Mouse (Mus musculus) adrenal gland, adult 18-20 months (tissue): ENCODE data around the gene Trim31. TPM values are rescaled to one million over a fixed set of nuclear protein-coding genes. Genes with fewer than 3 reads are reported as not detected.

Experiments used
- DNase-seq, 2 experiments: peaks; one replicate each; pipeline ENCODE4 v3.0.0; 2021 to 2022; ENCODE audit warnings: low spot score in 2 of 2
- total RNA-seq, 2 experiments: library from RNA; stranded (reverse); gene quantifications; 1 replicate in 1 of 2; 2 replicates in 1 of 2; pipeline ENCODE4 v1.2.3; 2021

Trim31 gene
- total RNA-seq, 2 experiments from 2014 or later: not detected

DNA sequence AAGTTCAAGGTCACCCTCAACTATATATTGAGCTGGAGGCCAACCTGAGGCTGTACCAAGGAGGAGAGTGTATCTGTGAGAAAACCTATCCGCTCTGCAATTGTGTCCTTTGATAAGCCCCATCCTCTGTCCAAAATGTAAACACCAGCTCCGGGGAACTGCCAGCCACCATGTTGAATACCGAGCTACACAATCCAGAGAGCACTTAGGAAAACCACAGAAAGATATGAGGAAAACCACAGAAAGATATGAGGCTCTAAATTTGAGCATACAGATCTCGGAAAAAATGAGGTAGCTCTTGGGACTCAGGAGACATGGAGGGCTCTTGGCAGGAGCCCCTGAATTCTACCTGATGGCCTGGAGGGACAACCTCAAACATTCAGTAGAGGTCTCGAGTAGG, 4.5 kb upstream of the Trim31 start:
- DNase-seq: no peak

DNA sequence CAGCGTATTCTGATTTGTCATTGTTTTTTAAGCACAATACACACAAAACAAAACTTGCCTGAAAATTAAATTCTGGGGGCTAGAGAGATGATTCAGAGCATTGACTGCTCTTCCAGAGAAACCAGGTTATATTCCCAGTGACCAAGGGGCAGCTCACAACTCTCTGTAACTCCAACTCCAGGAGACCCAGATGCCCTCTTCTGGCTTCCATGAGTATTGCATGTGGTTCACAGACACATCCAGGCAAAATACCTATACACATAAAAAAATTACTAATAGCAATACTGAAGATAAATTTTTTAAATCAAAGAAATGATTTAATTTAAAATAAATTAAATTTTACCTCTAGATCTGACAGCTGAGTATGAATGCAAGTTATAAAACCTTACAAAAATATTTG, 1.3 kb upstream of the Trim31 start:
- peak; percentile 30 to 32 for DNase-seq

DNA sequence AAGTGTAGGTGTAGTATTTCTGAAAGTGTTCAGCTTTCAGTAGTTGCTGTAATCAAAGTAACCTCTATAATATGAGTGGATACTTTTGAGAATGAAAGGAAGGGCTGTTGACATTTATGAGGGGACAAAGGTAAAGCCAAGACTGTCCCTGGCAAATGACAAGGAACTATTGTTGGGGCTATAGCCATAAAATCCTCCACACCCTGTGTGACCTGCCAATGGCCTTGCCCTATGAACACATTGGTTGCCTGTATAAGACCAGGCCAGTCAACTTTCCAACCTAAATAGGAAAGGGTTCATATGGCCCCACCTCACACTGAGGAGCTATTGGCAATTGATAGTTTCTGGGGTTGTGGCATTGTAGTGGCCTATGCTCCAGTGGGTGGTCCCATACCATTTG, 853 bp upstream of the Trim31 start:
- no peak for DNase-seq

DNA sequence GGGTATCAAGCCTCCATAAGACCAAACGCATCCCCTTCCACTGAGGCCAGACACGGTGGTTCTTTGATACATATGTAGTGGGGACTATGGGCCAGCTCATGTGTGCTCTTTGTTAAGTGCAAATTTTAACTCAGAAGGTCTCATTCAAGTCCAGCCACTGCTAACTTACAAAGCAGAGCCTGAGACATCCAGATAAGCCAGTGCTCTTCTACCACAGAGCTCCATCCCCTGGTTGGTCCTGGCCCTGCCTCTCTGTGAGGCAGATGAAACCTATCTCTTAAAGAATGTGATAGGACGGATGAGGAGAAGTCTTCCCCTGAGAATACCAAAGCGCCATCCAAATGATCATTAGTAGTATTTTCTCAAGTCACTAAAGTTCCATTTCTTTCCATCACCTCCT, 1.5 kb downstream of the Trim31 start:
- no peak for DNase-seq

DNA sequence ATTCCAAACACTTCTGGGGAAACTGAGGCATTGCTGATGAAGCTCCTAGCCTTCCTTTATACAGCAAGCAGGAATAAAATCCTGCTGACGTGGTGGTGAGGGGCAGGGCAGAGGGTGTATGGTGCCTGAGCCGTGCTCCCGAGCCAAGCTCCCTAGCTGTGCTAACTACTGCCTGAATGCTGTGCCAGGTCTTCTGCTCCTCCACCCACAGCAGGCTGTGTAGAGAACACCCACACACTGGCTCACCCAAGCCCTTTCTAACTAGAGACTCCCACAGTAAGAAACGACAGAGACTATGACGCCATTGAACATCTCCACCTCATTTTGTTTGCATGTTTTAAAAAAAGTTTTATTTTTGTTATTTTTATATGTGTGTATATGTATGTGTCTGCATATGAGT, 2.1 kb downstream of the Trim31 start:
- no peak for DNase-seq

DNA sequence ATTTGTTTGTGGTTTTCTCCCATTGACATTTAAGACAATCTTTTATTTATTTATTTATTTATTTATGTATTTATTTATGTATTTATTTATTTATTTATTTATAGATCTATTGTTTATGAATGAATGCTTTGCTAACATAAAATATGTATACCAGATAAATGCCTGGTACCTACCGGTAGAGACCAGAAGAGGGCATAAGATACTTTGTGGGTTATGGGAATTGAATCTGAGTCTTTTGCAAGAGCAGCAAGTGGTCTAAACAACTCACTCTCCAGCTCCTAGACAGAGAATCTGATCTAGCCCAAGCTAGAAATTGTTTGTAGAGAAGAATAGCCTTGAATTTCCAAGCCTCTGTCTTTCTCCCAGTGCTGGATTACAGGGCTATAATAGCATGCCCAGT, 2.8 kb downstream of the Trim31 start:
- no peak for DNase-seq

DNA sequence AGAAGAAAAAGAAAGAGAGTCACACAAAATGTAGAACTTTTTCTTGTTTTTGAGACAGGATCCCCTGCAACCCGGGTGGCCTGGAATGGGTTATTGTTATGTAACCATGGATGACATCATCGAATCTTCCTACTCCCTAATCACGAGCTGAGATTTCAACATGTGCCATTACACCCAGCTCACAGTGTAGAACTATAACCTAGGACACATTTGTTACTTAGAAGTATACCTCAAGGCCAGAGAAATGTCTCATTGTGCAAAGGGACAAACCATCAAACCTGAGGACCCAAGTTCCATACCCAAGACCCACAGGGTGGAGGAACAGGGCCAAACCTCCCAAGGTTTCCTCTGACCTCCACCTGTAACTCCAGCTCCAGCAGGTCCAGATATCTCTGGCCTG, 5.7 kb downstream of the Trim31 start:
- DNase-seq: no peak

DNA sequence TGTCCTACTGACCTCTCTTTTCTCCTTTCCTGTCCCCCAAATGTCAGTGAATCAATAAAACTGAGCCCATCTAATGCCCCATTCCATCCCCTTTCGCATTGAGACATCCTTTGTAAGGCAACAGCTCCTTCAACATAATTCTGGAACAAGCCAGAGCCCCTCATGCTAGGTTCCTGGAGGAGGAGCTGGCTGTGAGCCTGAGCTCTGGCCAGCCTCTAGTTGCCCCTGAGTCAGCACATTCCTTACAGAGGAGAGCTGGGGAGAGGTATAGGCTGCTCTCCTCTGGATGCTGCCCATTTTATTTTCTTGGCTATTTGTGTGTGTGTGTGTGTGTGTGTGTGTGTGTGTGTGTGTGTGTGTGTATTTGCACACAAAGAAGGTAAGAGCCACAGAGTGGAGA, 10.3 kb downstream of the Trim31 start:
- no peak for DNase-seq

DNA sequence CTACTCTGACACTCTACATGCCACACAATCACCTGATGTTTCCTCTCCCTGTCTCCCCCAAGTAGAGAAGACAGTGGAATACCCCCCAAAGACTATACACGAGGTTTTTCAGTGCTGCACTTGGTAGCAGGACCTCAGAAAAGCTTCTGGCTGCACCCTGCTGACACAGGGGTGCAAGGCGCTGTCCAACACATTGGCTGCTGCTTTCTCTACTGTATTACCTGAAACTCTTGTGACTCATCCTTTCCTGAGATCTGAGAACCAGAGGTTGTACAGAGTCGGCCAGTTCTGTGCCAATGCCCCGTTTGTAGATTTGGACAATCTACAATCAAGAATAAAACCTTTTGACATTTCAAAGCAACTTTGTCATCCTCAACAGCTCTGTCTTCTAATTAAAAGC, 11.9 kb downstream of the Trim31 start:
- no peak for DNase-seq

DNA sequence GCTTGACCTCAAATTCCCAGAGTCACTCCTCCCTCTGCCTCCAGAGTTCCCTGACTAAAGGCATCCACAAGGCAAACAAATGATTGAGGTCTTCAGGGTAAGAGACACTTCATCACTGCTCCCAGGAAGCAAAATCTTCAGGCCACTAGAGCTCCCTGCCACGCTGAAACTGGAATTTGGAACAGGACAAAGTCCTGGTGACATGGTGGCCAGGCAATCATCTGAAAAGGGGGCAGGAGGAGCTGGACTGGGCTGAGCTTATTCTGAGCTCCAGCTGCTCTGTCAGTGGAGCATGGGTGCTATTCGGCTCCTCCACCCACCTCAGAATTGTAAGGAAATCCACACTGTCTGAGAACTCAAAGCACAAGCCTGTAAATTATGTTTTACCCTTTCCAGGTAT, 14.1 kb downstream of the Trim31 start:
- DNase-seq: no peak

DNA sequence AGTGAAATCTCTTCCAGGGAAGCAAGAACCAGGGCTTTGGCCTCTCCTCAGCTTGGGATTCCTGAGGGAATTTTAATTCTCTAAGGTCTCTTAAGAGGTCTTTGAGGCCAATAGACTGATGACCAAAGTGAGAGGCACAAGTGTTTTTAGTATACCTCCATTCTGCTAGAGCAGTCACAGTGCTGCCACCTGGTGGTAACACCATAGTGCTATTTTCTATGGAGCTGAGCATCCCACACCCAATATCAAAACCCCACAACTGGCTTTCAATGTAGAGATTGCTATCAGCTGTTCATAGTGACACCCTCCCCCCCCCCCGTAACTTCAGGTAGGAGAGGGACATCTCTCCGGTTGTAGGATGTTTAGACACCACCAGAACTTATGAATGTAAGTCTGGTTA, 16.2 kb downstream of the Trim31 start:
- DNase-seq: peak; percentile 69 to 79

DNA sequence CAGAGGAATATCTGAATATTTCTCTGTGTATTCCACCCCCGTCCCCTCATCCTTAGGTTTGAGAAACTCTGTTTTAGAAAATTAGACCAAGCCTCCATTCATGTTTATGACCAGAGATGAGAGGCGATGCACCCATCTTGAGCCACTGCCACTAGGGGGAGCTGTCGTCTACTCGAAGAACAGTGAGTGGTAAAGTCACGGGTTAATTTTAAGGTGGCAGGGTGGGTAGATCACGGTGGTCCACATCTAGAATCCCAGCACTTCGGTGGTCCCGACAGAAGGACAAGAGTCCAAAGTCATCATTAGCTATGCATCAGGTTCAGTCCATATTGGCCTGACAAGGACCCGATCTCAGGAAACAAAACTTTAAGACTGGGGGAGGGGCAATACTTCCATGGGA, 17.2 kb downstream of the Trim31 start:
- peak; percentile 67 to 70 for DNase-seq

DNA sequence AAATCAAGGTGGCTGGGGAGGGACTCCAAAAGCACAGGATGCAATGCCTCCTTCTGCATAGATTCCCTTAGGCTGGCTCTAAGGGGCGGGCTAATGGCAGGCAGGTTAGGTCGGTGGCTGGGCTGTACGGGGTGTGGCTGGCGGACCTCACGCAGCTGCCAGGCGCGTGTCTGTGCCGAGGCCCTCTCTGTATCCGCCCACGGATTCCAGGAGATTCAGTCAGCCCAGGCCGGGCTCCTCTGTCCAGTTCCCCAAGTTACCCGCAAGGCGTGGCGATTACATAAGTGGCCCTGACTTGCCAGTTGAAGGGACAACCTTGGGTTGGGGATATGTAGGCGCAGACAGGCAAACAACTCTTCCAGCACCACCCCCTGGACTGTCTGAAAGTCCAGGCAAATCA, 22.3 kb downstream of the Trim31 start:
- peak; percentile 39 to 61 for DNase-seq

DNA sequence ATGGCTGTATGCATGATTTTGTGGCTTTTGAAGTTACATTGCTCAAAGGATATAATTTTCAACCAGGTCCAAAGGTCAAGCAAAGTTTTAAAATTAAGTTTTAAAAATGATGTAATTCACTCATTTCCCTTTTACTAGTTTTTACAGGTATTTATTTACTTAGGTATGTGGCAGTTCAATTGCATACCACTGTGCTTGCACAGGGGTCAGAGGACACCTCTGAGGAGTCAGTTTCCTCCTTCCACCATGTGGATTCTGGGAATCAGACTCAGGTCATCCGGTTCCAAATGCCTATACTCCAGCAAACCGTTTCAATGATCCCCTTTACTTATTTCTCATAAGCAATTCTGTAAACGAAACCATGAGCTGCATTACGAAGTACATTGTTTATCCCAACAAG, 24.8 kb downstream of the Trim31 start:
- DNase-seq: no peak

DNA sequence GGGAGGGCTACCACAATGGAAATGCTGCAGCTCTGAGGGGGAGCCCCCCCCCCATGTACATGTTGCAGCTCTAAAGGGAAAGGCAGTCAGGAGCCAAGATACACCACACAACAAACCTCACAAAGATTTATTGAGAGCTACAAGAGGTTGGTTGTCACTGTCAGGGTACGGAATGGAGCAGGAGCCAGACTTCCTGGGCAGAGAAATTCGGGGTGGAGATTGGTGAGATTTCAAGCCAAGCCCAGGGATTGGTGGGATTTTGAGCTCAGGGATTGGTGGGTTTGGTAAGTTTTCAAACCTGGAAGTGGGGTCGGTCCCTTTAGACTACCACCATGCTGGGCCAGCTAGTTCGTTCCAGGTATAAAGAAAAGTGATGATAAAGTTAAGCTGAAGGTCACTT, 25.6 kb downstream of the Trim31 start:
- DNase-seq: no peak

DNA sequence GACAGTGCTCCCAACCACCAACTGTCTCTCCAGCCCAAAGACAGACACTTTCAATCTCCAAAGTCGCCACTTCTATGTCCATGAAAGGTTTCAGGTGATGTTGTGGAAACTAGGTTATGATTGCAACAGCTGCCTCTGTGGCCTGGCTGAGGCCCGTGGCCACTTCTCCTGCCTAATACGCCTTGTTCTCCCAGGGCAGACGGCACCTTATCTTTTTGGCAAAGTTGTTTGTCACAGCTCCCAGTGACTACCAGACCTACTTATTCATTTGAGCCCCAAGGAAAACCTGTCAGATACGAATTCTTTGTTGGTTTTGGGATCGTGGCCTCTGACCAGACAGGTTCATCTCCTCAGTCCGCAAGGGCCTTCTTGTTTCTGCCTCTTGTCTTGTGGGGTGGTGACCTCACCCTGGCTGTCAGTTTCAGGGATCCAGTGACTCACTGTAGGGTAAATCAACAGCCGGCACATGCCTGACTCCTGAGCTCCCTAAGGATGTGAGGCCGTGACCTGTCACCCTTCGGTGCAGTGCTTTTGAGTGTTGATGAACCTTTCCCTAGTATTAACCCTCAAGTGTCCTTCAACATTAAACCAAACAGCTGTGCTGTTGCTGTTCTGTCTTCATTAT, 29.7 kb downstream of the Trim31 start:
- no peak for DNase-seq

DNA sequence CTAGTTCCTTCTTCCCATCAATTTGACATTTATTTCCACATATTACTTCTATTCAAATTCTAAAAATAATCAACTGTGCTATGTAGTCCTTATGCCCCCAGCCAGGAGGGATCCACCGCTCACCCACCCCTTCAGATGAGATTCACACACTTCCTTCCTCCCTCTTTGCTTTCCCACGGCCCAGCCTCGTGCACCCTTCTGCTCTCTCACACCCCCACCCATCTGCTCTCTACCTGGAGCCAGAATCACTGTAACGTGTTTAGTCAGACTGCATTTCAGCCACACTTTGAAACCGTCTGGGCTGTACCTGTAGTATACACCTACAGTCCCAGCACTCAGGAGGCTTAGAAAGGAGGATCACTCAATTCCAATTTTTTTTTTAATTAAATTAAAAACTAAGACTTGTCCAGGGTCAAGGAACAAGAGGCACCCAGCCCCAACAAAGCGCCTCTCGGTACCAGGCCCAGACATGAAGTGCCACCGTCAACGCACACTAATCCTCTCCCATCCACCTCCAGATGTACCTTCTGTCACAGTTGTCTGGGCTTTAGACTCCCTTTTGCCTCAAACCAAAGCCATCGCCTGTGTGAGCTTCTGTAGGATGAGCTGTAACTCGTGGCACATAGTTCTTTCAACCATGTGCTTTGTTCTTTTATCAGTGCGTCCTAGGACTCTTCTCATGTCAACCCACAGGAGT, 31.5 kb downstream of the Trim31 start:
- DNase-seq: no peak

DNA sequence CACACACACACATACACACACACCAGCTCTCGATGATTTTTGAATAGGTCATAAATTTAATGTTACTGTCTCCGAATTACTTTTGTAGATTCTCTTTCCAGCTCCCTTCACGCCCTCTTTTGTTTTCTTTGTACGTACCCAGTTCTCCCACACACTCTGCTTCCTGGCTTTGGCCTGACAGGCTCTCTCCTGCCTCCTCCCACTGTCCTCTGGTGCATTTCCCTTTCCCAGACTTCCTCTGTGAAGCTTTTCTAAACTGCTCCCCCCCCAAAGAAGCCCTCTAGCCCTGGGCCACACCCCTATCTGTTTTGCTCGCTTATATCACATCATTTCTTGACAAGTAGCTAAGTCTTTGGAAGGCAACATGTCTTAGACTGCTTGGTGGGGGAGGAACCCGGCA, 32.3 kb downstream of the Trim31 start:
- DNase-seq: no peak

DNA sequence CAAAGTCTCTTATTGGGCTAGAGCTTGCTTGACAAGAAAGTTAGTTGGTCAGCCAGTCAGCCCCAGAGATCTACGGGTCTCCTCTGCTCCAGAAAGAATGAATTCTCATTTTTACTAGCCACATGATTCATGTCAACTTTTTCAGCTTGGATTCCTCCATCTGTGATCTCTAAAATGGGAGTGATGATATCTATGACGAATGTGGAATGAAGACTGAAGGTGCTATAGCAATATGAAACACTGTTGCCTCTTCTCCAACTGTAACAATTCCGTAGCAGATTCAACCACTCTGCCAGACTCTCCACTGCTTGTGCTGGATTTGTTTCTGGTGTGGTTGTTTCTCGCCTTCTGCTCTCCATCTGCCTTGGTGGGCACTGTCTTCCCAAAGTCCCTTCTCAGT, 33.2 kb downstream of the Trim31 start:
- no peak for DNase-seq

DNA sequence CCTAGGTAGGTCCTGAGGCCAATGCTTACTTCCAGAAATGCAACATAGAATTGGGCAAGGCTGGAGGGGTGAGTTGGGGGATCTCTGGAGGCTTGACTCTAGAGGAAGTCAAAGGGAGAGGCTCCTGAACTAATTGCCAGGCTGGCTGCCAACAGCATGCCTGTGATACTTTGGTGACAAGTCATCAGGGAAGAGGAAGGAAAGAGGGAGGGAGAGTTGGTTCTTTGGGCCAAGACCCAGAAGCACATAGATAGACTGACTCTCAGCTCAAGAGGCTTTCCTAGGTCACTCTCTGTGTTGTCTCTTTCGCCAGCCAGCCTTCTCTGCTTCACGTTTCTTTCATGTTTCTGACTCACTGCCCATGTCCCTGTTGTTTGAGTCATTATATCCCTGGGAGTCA, 33.9 kb downstream of the Trim31 start:
- peak in 1 of 2 experiments; percentile 21 for DNase-seq

DNA sequence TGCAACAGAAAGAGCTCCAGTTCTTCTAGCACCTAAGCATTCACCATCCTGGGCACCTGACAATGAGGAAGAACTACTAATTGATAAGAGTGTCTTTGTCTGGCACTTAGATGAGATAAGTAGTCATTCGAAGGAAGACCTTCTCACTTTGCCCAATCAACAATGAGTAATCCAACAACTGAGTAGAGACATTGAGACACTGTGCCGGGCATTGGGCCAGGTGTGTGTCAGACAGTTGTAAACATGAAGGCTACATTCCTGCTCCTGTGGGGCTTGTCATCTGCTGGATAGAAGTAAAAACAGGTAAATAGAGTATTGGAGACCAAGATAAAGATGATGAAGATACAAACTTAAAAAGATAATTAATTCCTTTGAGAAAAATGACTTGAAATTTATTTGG, 40.1 kb downstream of the Trim31 start:
- peak in 1 of 2 experiments; percentile 56 for DNase-seq

DNA sequence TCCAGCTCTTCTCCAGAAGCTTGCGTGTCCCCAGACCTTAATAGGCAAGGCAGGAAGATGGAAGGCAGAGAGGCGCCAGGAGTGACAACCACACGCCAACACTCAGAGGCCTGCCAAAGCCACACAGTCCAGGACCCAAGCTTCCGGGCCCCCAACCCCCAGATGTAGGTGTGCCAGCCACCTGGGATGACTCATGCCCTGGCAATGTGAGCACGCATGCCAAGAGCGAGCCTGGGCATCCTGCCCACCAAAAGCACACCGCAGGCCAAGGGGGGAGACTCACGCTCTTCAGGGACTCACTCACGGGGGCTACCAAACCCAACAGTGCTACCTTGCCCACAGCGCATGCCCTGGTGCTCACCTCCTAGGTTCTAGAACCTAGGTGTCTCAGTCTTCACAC, 44.5 kb downstream of the Trim31 start:
- DNase-seq: no peak

DNA sequence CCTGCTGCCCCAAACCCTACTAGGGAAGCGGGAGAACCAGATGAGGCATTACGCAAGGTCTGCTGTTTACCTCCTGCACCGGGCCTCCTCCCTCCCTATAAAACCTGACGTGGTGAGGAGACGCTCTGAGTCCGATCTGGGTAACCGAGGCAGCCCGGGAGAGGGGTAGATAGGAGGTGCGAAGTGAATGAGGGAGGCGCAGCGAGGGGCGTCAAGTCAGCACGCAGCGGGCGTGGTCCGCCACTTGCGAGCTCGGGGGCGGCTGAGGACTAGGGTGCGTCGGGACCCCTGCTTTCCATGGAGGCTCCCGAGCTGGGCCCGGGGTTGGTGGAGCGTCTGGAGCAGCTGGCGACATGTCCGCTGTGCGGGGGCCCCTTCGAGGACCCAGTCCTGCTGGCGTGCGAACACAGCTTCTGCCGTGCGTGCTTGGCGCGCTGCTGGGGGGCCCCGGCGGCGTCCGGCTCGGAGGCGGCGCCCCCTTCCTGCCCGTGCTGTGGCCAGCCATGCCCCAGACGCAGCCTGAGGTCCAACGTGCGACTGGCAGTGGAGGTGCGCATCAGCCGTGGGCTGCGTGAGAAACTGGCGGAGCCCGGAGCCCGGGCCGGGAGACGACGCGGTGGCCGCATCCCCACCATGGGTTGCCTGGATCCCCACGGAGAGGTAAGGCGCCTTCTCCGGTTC, 45.0 kb downstream of the Trim31 start, which contains the start of gene Rnf39:
Gene Rnf39 (plus strand): TSS at position 128 of the 681 bp plus-strand sequence.
- DNase-seq: no peak
